ENCODE assay signal across 9 mouse cellular contexts in the genomic region with DNA sequence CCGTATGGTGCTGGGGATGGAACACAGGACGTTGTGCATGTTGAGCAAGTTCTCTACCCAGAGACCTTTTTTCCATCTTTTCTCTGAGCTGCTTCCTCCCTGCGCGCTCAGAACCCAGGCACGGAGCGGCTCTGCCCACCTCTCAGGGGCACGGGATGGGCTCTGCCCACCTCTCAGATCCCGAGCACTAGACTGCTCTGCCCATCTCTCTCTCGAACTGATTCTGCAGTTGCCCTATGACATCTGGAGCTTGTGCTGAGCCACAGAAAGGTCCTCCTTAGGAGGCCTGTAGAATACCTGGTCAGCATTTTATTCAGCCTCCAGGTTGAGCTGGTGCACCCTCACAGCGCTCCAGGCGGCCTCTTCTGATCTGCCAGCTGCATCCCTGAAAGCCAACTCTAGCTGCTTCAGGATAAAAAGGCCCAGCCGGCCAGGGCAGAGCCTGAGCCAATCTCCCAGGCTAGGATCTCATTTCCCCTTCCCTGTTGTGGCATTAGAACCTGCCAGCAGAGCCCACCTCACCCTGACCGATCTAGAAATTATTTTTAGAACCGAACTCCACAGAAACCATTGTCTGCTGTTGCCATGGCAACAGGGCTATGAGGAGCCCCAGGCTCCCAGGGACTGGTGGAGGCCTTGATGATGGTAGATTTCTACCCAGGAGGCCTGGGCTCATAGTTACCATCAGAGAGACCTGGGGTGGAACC. TPM values are rescaled to one million over a fixed set of nuclear protein-coding genes. Genes with fewer than 3 reads are reported as not detected.
DNase-seq lines count a peak whose midpoint lies in the region; ATAC-seq and TF ChIP-seq lines count a peak whose summit lies in the region.
"Had no signal": no experiment of that assay in that cellular context is flagged by ENCODE, and none has a peak within 500 bp of the region (broad histone marks: within the 10 kb centered on the region; RNA-seq: fewer than 3 reads in every experiment).

No protein-coding gene starts in this region.

- DNase-seq in kidney, postnatal 14 days: peak; percentile 22
- DNase-seq in kidney, adult 18-20 months: no peak
- DNase-seq in forebrain, postnatal 0 days: peak; percentile 91
- DNase-seq in left cerebral cortex, adult 8-10 months (ENCODE audit: low spot score in 2 of 2): peak; percentile 51 to 75
- peak; percentile 77 to 86 for DNase-seq in right cerebral cortex, postnatal 10 days (ENCODE audit: low spot score in 2 of 2)
- no peak for DNase-seq in yolk sac, embryonic 10.5 days (ENCODE audit: low spot score)

- H3K4me3 ChIP-seq in forebrain, postnatal 0 days (ENCODE audit: low read depth, low read length): no peak overlapping the region
- H3K4me3 ChIP-seq in kidney, embryonic 14.5 days (ENCODE audit: low read length): no peak overlapping the region
- no peak overlapping the region for H3K4me3 ChIP-seq in kidney, embryonic 16.5 days (ENCODE audit: low read length)

- H3K27me3 ChIP-seq in forebrain, postnatal 0 days (ENCODE audit: insufficient read depth, low read length): no peaks in the 10 kb centered on the region
- H3K27me3 ChIP-seq in kidney, embryonic 14.5 days (ENCODE audit: control insufficient read depth, insufficient read depth, low read length): no peaks in the 10 kb centered on the region
- no peaks in the 10 kb centered on the region for H3K27me3 ChIP-seq in kidney, embryonic 16.5 days (ENCODE audit: insufficient read depth, low read length)
- H3K27me3 ChIP-seq: Patski had no signal

- H3K9me3 ChIP-seq in forebrain, postnatal 0 days (ENCODE audit: low read length): no peaks in the 10 kb centered on the region
- H3K9me3 ChIP-seq in kidney, embryonic 14.5 days (ENCODE audit: control insufficient read depth, low read length): no peaks in the 10 kb centered on the region
- H3K9me3 ChIP-seq in kidney, embryonic 16.5 days (ENCODE audit: low read length): no peaks in the 10 kb centered on the region

- WGBS in forebrain, postnatal 0 days: 42% methylated on average over 14 of the region's 14 CpGs
- WGBS in kidney, embryonic 14.5 days: 52% methylated on average over 14 of the region's 14 CpGs
- 56% methylated on average over 14 of the region's 14 CpGs for WGBS in kidney, embryonic 16.5 days

- no peaks in the 10 kb centered on the region for H3K36me3 ChIP-seq in forebrain, postnatal 0 days (ENCODE audit: insufficient read depth)
- no peaks in the 10 kb centered on the region for H3K36me3 ChIP-seq in kidney, embryonic 14.5 days (ENCODE audit: control insufficient read depth, insufficient read depth, low read length)
- H3K36me3 ChIP-seq in kidney, embryonic 16.5 days (ENCODE audit: insufficient read depth, low read length): no peaks in the 10 kb centered on the region

- H3K9ac ChIP-seq in forebrain, postnatal 0 days: peak overlapping the region; percentile 44
- H3K9ac ChIP-seq in kidney, embryonic 14.5 days (ENCODE audit: low read depth, low read length): no peak overlapping the region
- H3K9ac ChIP-seq in kidney, embryonic 16.5 days (replicated peaks; ENCODE audit: low read length): no peak overlapping the region

- peak overlapping the region; percentile 92 for H3K27ac ChIP-seq in forebrain, postnatal 0 days (ENCODE audit: low read depth, low read length)
- no peak overlapping the region for H3K27ac ChIP-seq in kidney, embryonic 14.5 days (ENCODE audit: low read depth, low read length)
- H3K27ac ChIP-seq in kidney, embryonic 16.5 days (ENCODE audit: low read length): no peak overlapping the region

- peaks cover 9% of the 10 kb centered on the region for H3K4me1 ChIP-seq in forebrain, postnatal 0 days (ENCODE audit: insufficient read depth)
- H3K4me1 ChIP-seq in kidney, embryonic 14.5 days (ENCODE audit: control insufficient read depth, insufficient read depth, low read length): no peaks in the 10 kb centered on the region
- H3K4me1 ChIP-seq in kidney, embryonic 16.5 days (ENCODE audit: insufficient read depth, low read length): peaks cover 7% of the 10 kb centered on the region; the same call in 1 of the 2 replicates

- ATAC-seq in forebrain, postnatal 0 days: peak; percentile 91
- ATAC-seq in kidney, embryonic 14.5 days (ENCODE audit: low FRiP score, low TSS enrichment): no peak
- no peak for ATAC-seq in kidney, embryonic 16.5 days (ENCODE audit: low FRiP score, low TSS enrichment)
- ATAC-seq: Patski had no signal

- peak; percentile 7; the same call in 1 of the 2 replicates for TF ChIP-seq CTCF in forebrain, postnatal 0 days (IDR thresholded peaks at IDR 0.05; ENCODE audit: low read depth)

- no peak overlapping the region for H3K4me2 ChIP-seq in forebrain, postnatal 0 days (ENCODE audit: low read depth)
- H3K4me2 ChIP-seq in kidney, embryonic 14.5 days (replicated peaks; ENCODE audit: low read depth, low read length): no peak overlapping the region
- H3K4me2 ChIP-seq in kidney, embryonic 16.5 days (replicated peaks; ENCODE audit: low read depth, low read length): no peak overlapping the region

RNA-seq across cellular contexts. Expression of a gene that starts 34.9 kb away (rescaled TPM):
- total RNA-seq in forebrain, postnatal 0 days (2014; rRNA removed): 69.0 and 85.8 TPM in 2 replicates
- polyA plus RNA-seq in forebrain, postnatal 0 days (2015; fragmentation: Nextera tagmentation; extraction: Ambion mirVana): 13.9 and 17.4 TPM in 2 replicates
- 10 to 100 TPM; 68.6 to 73.0 (median 70.5) TPM for total RNA-seq in left cerebral cortex, adult 8-10 months (2022)
- 19.3 and 26.9 TPM in 2 replicates for polyA plus RNA-seq in kidney, embryonic 14.5 days (2014; fragmentation: Nextera tagmentation; extraction: Ambion mirVana)
- polyA plus RNA-seq in kidney, embryonic 16.5 days (2015; fragmentation: Nextera tagmentation; extraction: Ambion mirVana): 16.4 and 17.8 TPM in 2 replicates

RNA-seq across cellular contexts. Expression of a gene that starts 41.8 kb away (rescaled TPM):
- 64.2 and 65.8 TPM in 2 replicates for total RNA-seq in forebrain, postnatal 0 days (2014; rRNA removed)
- 123 and 127 TPM in 2 replicates for polyA plus RNA-seq in forebrain, postnatal 0 days (2015; fragmentation: Nextera tagmentation; extraction: Ambion mirVana)
- 100 to 1,000 TPM; 260 to 302 (median 279) TPM for total RNA-seq in left cerebral cortex, adult 8-10 months (2022)
- 0.30 and 0.46 TPM in 2 replicates for polyA plus RNA-seq in kidney, embryonic 14.5 days (2014; fragmentation: Nextera tagmentation; extraction: Ambion mirVana)
- polyA plus RNA-seq in kidney, embryonic 16.5 days (2015; fragmentation: Nextera tagmentation; extraction: Ambion mirVana): 0.65 and 1.3 TPM in 2 replicates

Comparison
In these comparisons a context has a peak if more than half of its experiments do, and no peak if none do; other contexts are left out.
1. DNase-seq: peak in kidney, postnatal 14 days (single experiment), forebrain, postnatal 0 days (single experiment), left cerebral cortex, adult 8-10 months (2 of 2) and right cerebral cortex, postnatal 10 days (2 of 2); none in kidney, adult 18-20 months (single experiment) and yolk sac, embryonic 10.5 days (single experiment).
2. RNA of a gene that starts 41.8 kb away (polyA plus RNA-seq): 123 to 127 TPM in forebrain, postnatal 0 days; 0.65 to 1.3 TPM in kidney, embryonic 16.5 days and 0.30 to 0.46 TPM in kidney, embryonic 14.5 days; every median in the first group is over 10 times any median in the second.